Mouse (Mus musculus) CH12.LX (cell line): ENCODE measurements at regions not wholly inside any gene's neighbourhood (a gene's known extent, or its start where the extent isn't known, plus 50 kb on each side); places are given as distances from the start of the nearest gene placed in this dataset.

Experiments used
- DNase-seq: peaks from one replicate; pipeline ENCODE4 v3.0.0-alpha.2; 2013; ENCODE audit errors: extremely low read depth
- H3K27ac ChIP-seq: 2 replicates; pipeline ENCODE4 v1.5.1; 2012; ENCODE audit warnings: low read depth, mild to moderate bottlenecking, control low read depth, moderate library complexity; ENCODE audit not compliant: insufficient read depth
- H3K27me3 ChIP-seq: replicated peaks from 2 replicates; pipeline ENCODE3; 2012; ENCODE audit warnings: inconsistent platforms
- H3K36me3 ChIP-seq, 2 experiments: replicated peaks in 1 of 2; 2 replicates each; pipeline versions ENCODE3 to v1.6.1; 2012; ENCODE audit warnings: inconsistent platforms in 1 of 2, low read length in 1 of 2, mild to moderate bottlenecking in 1 of 2, mixed read lengths in 1 of 2, moderate library complexity in 1 of 2; ENCODE audit not compliant: control insufficient read depth in 1 of 2, insufficient read depth in 1 of 2
- H3K4me1 ChIP-seq, 2 experiments: 2 replicates each; pipeline ENCODE4 v1.6.1; 2012; ENCODE audit warnings: inconsistent platforms in 1 of 2, moderate library complexity in 1 of 2; ENCODE audit not compliant: insufficient read depth in 2 of 2, control insufficient read depth in 1 of 2
- H3K4me2 ChIP-seq: 2 replicates; pipeline ENCODE4 v1.6.1; 2012; ENCODE audit warnings: low read depth, mild to moderate bottlenecking, control low read depth; ENCODE audit not compliant: poor library complexity, insufficient read depth, severe bottlenecking
- H3K4me3 ChIP-seq, 3 experiments: fragments of 150-350 bp in 1 of 3; sonication (generic) in 1 of 3; replicated peaks in 1 of 3; 2 replicates each; pipeline versions ENCODE3 to v1.5.1; 2011 to 2012; ENCODE audit warnings: low read depth in 2 of 3, low read length in 2 of 3, mild to moderate bottlenecking in 2 of 3, moderate library complexity in 2 of 3, control low read depth in 1 of 3, improper control_type of control experiment in 1 of 3, inconsistent platforms in 1 of 3, mixed read lengths in 1 of 3; ENCODE audit not compliant: poor library complexity in 1 of 3
- H3K79me2 ChIP-seq: replicated peaks from 2 replicates; pipeline ENCODE4 v1.6.1; 2012; ENCODE audit warnings: mild to moderate bottlenecking, moderate library complexity; ENCODE audit not compliant: control insufficient read depth, poor library complexity, insufficient read depth, severe bottlenecking; ENCODE audit errors: extremely low read depth
- H3K9ac ChIP-seq: 2 replicates; pipeline ENCODE4 v1.6.1; 2012; ENCODE audit warnings: low read depth, mild to moderate bottlenecking, control low read depth, moderate library complexity; ENCODE audit not compliant: insufficient read depth
- H3K9me3 ChIP-seq: replicated peaks from 2 replicates; pipeline ENCODE3; 2012; ENCODE audit warnings: low read length, inconsistent platforms, mixed read lengths
- BHLHE40 ChIP-seq: IDR thresholded peaks from 2 replicates; pipeline ENCODE4 v1.6.1; 2011; ENCODE audit warnings: mild to moderate bottlenecking, low read depth, low read length, improper control_type of control experiment
- CHD1 ChIP-seq: IDR thresholded peaks from 2 replicates; pipeline ENCODE4 v1.6.1; 2012; ENCODE audit warnings: low read depth, low read length, improper control_type of control experiment, inconsistent platforms
- CHD2 ChIP-seq: IDR thresholded peaks from 2 replicates; pipeline ENCODE4 v1.6.1; 2011; ENCODE audit warnings: low read length, improper control_type of control experiment
- EP300 ChIP-seq: IDR thresholded peaks from 2 replicates; pipeline ENCODE4 v1.6.1; 2011; ENCODE audit warnings: low read length, improper control_type of control experiment
- GABPA ChIP-seq: IDR thresholded peaks from 2 replicates; pipeline ENCODE4 v1.6.1; 2012; ENCODE audit warnings: low read depth, low read length, improper control_type of control experiment, inconsistent platforms; ENCODE audit not compliant: insufficient replicate concordance
- HCFC1 ChIP-seq: IDR thresholded peaks from 2 replicates; pipeline ENCODE4 v1.6.1; 2012; ENCODE audit warnings: low read depth, mild to moderate bottlenecking, inconsistent platforms, low read length, improper control_type of control experiment
- IRF4 ChIP-seq: IDR thresholded peaks from 2 replicates; pipeline ENCODE4 v1.6.1; 2014; ENCODE audit warnings: low read depth, mild to moderate bottlenecking, inconsistent platforms, low read length, improper control_type of control experiment
- JUN ChIP-seq: IDR thresholded peaks from 2 replicates; pipeline ENCODE4 v1.6.1; 2011; ENCODE audit warnings: low read depth, mild to moderate bottlenecking, low read length, improper control_type of control experiment, moderate library complexity; ENCODE audit not compliant: insufficient read depth
- KAT2A ChIP-seq: IDR thresholded peaks from 2 replicates; pipeline ENCODE4 v1.6.1; 2012; ENCODE audit warnings: low read length, improper control_type of control experiment, inconsistent platforms; ENCODE audit not compliant: insufficient replicate concordance
- MAZ ChIP-seq: IDR thresholded peaks from 2 replicates; pipeline ENCODE4 v1.6.1; 2012; ENCODE audit warnings: low read depth, mild to moderate bottlenecking, inconsistent platforms, low read length, improper control_type of control experiment, moderate library complexity
- MEF2A ChIP-seq: IDR thresholded peaks from 2 replicates; pipeline ENCODE4 v1.6.1; 2014; ENCODE audit warnings: low read depth, mild to moderate bottlenecking, inconsistent platforms, low read length, improper control_type of control experiment, borderline replicate concordance
- MXI1 ChIP-seq: IDR thresholded peaks from 2 replicates; pipeline ENCODE4 v1.6.1; 2011; ENCODE audit warnings: mild to moderate bottlenecking, low read depth, low read length, improper control_type of control experiment
- MYC ChIP-seq: IDR thresholded peaks from 2 replicates; pipeline ENCODE4 v1.6.1; 2011; ENCODE audit warnings: low read depth, mild to moderate bottlenecking, improper control_type of control experiment, low read length
- NELFE ChIP-seq: IDR thresholded peaks from 2 replicates; pipeline ENCODE4 v1.6.1; 2011; ENCODE audit warnings: low read depth, low read length, improper control_type of control experiment
- NRF1 ChIP-seq: IDR thresholded peaks from 2 replicates; pipeline ENCODE4 v1.6.1; 2014; ENCODE audit warnings: low read depth, mild to moderate bottlenecking, inconsistent platforms, low read length, improper control_type of control experiment, moderate library complexity
- PAX5 ChIP-seq: IDR thresholded peaks from 2 replicates; pipeline ENCODE4 v1.6.1; 2012; ENCODE audit warnings: low read length, inconsistent platforms, mixed read lengths
- RAD21 ChIP-seq: IDR thresholded peaks from 2 replicates; pipeline ENCODE4 v1.6.1; 2011; ENCODE audit warnings: low read depth, mild to moderate bottlenecking, low read length, improper control_type of control experiment, moderate library complexity
- SIN3A ChIP-seq: IDR thresholded peaks from 2 replicates; pipeline ENCODE4 v1.6.1; 2012; ENCODE audit warnings: low read length, improper control_type of control experiment, inconsistent platforms
- SMC3 ChIP-seq: IDR thresholded peaks from 2 replicates; pipeline ENCODE4 v1.6.1; 2011; ENCODE audit warnings: low read depth, low read length, improper control_type of control experiment
- TBP ChIP-seq: conservative IDR thresholded peaks from 2 replicates; pipeline ENCODE4 v1.6.1; 2011; ENCODE audit warnings: low read depth, low read length, improper control_type of control experiment
- TCF12 ChIP-seq: IDR thresholded peaks from 2 replicates; pipeline ENCODE4 v1.6.1; 2014; ENCODE audit warnings: low read depth, mild to moderate bottlenecking, inconsistent platforms, low read length, improper control_type of control experiment
- ZC3H11A ChIP-seq: IDR thresholded peaks from 2 replicates; pipeline ENCODE4 v1.6.1; 2012; ENCODE audit warnings: low read depth, mild to moderate bottlenecking, inconsistent platforms, low read length, improper control_type of control experiment
- ZNF384 ChIP-seq: IDR thresholded peaks from 2 replicates; pipeline ENCODE4 v1.6.1; 2012; ENCODE audit warnings: low read depth, low read length, improper control_type of control experiment, inconsistent platforms
- dilution Hi-C: fragments of 300-500 bp; cut with MboI; formaldehyde crosslinking; loops from 2 replicates; pipeline ENCODE4 v1.14.3; 2020; ENCODE audit warnings: low sequenced_read_pairs; ENCODE audit not compliant: extremely low pct_unique_long_range_greater_than_20kb, extremely low pct_ligation_motif_present
- in situ Hi-C: fragments of 300-500 bp; cut with MboI; formaldehyde crosslinking; loops from 3 replicates; pipeline ENCODE4 v1.14.3; 2019; ENCODE audit warnings: low sequenced_read_pairs, low pct_ligation_motif_present, low pct_unique_long_range_greater_than_20kb, mixed read lengths

DNA sequence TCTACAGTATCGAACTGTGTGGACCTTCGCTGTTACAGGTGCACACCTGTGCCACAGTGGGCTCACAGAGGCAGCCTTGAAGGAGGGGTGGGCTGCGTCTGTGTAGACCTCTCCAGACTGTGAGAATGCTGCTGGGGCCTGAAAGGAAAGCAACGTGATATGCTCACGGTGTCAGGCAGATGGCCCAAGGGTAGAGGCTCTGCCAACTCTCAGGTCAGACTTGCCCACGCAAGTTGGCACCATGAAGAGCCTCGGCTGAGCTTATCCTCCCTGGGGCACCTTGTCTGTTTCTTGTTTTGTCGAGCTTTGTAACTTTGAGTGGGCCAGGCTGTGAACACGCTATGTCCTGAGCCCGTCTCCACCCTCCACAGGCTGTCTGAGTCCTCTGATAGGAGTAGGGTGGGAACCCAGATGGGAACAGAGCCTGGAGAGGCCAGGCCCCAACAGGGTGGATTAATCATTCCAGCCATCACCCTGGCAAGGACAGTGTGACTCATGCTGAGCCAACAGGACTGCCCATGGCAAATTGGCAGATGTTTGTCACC lies 558.6 kb downstream of the Vrk1 start:
- dilution Hi-C loops = no loop called here
- no peak overlapping the region for H3K9ac ChIP-seq
- no peaks in the 10 kb centered on the region for H3K36me3 ChIP-seq
- no peaks in the 10 kb centered on the region for H3K4me1 ChIP-seq
- TF ChIP-seq CHD2 = no peak
- TF ChIP-seq BHLHE40 = no peak
- TF ChIP-seq NELFE = no peak
- no peak for TF ChIP-seq MEF2A
- TF ChIP-seq MAZ = no peak
- no peak for TF ChIP-seq MXI1
- TF ChIP-seq JUN = no peak
- TF ChIP-seq TBP = no peak
- TF ChIP-seq EP300 = no peak
- TF ChIP-seq ZNF384 = no peak
- TF ChIP-seq GABPA = no peak
- TF ChIP-seq SMC3 = no peak
- no peak for TF ChIP-seq CHD1
- TF ChIP-seq SIN3A = no peak
- TF ChIP-seq RAD21 = no peak
- no peak for TF ChIP-seq HCFC1
- no peak for TF ChIP-seq KAT2A
- TF ChIP-seq, all 38 proteins: peak for 0
- no peak overlapping the region for H3K4me3 ChIP-seq
- no peaks in the 10 kb centered on the region for H3K79me2 ChIP-seq
- no peak overlapping the region for H3K27ac ChIP-seq
- no peak overlapping the region for H3K4me2 ChIP-seq
- no peak for DNase-seq
- H3K9me3 ChIP-seq = peaks cover 89% of the 10 kb centered on the region
- in situ Hi-C loops = no loop called here
- H3K27me3 ChIP-seq = no peaks in the 10 kb centered on the region

DNA sequence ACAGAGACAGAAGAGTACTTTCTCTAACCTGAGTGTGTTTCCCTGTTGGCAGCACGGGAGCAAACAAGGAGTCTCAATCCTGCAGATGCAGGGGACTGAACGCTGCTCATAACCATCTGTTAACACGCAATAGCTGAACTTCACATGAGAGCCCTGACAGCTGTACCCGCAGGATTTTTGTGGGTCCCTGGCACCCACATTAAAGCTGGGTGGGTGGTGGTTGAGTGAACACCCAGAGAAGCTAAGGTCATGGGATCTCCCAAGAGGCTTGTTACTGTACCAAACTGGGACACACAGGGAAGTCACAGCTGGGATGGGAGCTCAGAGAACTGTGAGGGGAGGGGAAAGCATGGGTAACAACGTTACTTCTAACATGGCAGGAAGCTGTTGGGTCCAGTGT lies 562.9 kb downstream of the Vrk1 start:
- Histone ChIP-seq H3K4me1 (no peaks in the 10 kb centered on the region), H3K4me2 (no peak overlapping the region), H3K36me3 (no peaks in the 10 kb centered on the region), H3K9ac (no peak overlapping the region), H3K27me3 (no peaks in the 10 kb centered on the region), H3K79me2 (no peaks in the 10 kb centered on the region), H3K27ac (no peak overlapping the region), H3K4me3 (no peak overlapping the region), H3K9me3 (peaks cover 91% of the 10 kb centered on the region)
- dilution Hi-C loops = no loop called here
- in situ Hi-C loops = no loop called here
- TF ChIP-seq TCF12 (no peak), NRF1 (no peak), MAZ (no peak), EP300 (no peak), PAX5 (no peak), CHD2 (no peak), ZC3H11A (no peak), NELFE (no peak), IRF4 (no peak), MYC (no peak), BHLHE40 (no peak), CHD1 (no peak), SMC3 (no peak), MXI1 (no peak), TBP (no peak)
- no peak for DNase-seq
